Mouse (Mus musculus): Measurements from ENCODE around the gene Aurka. TPM values are rescaled to one million over a fixed set of nuclear protein-coding genes. Genes with fewer than 3 reads are reported as not detected.

Gene Aurka
- polyA plus RNA-seq (2014; fragmentation: Illumina TruSeq; extraction: RNeasy Lipid Tissue Mini Kit (QIAGEN cat#74804); ENCODE audit: low read depth, low replicate concordance), result 3.0 TPM

GRCm38 (mm10) chr2:172370411-172371223, at the start of gene Aurka, which contains the start of gene Cstf1:
Gene Aurka (minus strand): TSS chr2:172370535.
Gene Cstf1 (plus strand): TSS chr2:172370681.

DNA sequence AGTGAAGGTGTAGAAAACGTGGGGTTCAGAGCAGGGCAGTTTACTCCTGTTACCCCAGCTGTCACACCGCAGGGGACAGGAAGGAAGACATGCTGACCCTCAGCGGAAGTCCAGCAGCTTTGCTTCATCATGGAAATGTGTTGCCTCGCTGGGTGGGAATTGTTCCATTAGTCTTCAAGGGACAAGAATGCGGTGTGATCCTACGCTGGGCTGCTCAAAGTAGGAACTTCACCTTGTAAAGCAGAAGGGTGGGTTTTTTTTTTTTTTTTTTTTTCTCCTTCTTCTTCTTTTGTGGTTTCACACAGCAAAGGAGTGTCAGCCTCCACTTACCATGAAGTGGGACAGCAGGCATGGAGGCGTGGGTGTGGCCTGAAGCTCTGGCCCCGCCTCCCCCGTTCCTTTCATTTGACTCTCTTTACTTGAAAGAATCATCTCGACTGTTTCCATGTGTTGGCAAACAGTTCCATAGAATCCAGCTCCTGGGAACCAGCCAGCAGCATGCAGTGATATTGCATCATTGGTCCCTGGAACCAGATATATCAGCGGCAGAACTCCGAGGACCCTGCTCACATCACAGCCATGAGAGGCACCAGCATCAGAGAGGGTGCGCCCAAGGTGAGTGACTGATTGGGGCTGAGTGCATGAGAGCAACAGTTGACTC, 23.2 kb upstream of the Aurka start, which contains the start of gene Cass4:
Cass4 (plus strand) TSS at position 404 of the 661 bp plus-strand sequence.

GRCm38 (mm10) chr2:172345258-172345738, 25.0 kb downstream of the Aurka start, which contains the start of gene Fam210b:
Gene Fam210b (plus strand): TSS chr2:172345565.

Other genes starting within 250 kb of the Aurka start
- not detected for gene Mc3r, start 122.0 kb downstream of the Aurka start, polyA plus RNA-seq (2014; fragmentation: Illumina TruSeq; extraction: RNeasy Lipid Tissue Mini Kit (QIAGEN cat#74804); ENCODE audit: low read depth, low replicate concordance)
- gene Fam210b, start 25.0 kb downstream of the Aurka start, polyA plus RNA-seq (2014; fragmentation: Illumina TruSeq; extraction: RNeasy Lipid Tissue Mini Kit (QIAGEN cat#74804); ENCODE audit: low read depth, low replicate concordance), result 45.3 TPM
- 6.9 TPM for gene Cstf1, start 146 bp upstream of the Aurka start, polyA plus RNA-seq (2014; fragmentation: Illumina TruSeq; extraction: RNeasy Lipid Tissue Mini Kit (QIAGEN cat#74804); ENCODE audit: low read depth, low replicate concordance)
- gene Cass4, start 23.3 kb upstream of the Aurka start, polyA plus RNA-seq (2014; fragmentation: Illumina TruSeq; extraction: RNeasy Lipid Tissue Mini Kit (QIAGEN cat#74804); ENCODE audit: low read depth, low replicate concordance), result 0.17 TPM
- 4.7 TPM for gene Rtf2, start 70.0 kb upstream of the Aurka start, polyA plus RNA-seq (2014; fragmentation: Illumina TruSeq; extraction: RNeasy Lipid Tissue Mini Kit (QIAGEN cat#74804); ENCODE audit: low read depth, low replicate concordance)
- gene Gcnt7, start 88.1 kb upstream of the Aurka start, polyA plus RNA-seq (2014; fragmentation: Illumina TruSeq; extraction: RNeasy Lipid Tissue Mini Kit (QIAGEN cat#74804); ENCODE audit: low read depth, low replicate concordance), result not detected
- not detected for gene Fam209, start 102.0 kb upstream of the Aurka start, polyA plus RNA-seq (2014; fragmentation: Illumina TruSeq; extraction: RNeasy Lipid Tissue Mini Kit (QIAGEN cat#74804); ENCODE audit: low read depth, low replicate concordance)
- gene Tfap2c, start 179.1 kb upstream of the Aurka start, polyA plus RNA-seq (2014; fragmentation: Illumina TruSeq; extraction: RNeasy Lipid Tissue Mini Kit (QIAGEN cat#74804); ENCODE audit: low read depth, low replicate concordance), result not detected

All from adrenal gland, adult 10 weeks (tissue).